Mouse (Mus musculus) skeletal muscle tissue, adult 2 months (tissue): Measurements from ENCODE around the gene Tmcc3.

Experiments used
- DNase-seq: peaks from one replicate; pipeline ENCODE4 v3.0.0-alpha.2; 2012; ENCODE audit warnings: low read depth, low spot score

The Tmcc3 gene

DNA sequence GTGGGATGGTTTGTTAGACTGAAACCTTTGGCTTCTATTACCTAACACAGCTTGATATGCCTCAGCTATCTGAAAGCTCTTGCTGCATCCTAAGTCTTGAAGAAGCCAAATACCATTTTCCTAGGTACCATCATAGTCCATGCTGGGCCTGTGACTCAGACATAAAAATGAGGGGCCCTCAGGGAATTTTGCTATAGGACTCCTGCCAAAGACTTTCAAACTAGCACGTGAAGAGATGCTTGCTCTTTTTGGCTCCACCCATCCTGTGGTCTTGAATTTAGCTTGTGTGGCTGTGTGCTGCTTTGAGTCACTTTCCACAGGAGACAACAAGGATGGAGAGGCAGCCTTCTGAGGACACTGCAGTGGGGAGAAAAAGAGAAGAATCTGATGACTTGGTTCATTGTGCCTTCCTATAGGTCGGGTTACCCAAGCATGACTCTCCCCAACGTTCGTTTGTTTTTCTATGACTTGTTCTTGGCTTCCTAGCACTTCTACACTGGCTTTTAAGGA is 319.1 kb downstream of the Tmcc3 start:
- DNase-seq = no peak

DNA sequence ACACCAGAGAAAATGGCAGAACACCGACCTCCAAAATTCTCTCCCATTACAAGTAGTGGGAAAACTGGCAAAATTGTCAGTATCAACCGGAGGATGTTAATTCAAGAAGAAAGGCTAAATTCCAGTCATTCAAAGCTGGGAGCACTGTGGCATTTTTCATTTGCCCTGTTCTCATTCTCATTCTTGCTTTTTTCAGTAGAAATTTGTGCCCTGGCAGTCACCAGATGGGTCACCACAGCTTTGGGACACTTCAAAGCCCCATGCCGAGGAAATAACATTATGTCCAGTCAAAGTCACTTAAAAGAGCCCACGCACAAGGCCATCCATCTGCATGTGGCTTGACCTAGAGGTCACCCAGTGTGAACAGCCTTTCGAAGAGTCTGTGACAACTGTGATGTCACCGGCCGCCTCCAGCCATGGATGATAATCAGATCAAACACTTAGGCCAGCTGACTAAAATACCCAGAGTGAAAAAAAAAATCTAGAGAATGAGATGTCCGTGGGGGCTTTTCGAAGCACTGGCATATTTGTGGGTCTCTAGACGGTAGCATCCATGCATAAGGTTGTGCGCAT is 319.9 kb downstream of the Tmcc3 start:
- no peak for DNase-seq

DNA sequence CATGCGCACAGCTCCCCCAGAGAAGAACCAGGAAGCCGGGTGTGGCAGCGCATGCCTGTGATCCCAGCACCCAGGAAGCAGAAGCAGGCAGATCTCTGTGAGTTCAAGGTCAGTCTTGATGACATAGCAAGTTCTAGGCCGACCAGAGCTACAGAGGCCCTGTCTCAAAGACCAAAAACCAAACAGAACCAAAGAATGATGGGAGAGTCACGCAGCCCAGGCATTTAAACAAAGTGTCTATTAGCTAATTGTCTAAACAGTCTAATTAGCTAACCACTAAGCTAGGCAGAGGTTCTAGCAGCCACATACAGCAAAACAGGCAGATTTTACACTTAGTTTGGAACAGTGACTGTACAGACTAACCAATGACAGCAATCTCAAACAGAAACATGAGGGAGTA is 320.5 kb downstream of the Tmcc3 start:
- no peak for DNase-seq

DNA sequence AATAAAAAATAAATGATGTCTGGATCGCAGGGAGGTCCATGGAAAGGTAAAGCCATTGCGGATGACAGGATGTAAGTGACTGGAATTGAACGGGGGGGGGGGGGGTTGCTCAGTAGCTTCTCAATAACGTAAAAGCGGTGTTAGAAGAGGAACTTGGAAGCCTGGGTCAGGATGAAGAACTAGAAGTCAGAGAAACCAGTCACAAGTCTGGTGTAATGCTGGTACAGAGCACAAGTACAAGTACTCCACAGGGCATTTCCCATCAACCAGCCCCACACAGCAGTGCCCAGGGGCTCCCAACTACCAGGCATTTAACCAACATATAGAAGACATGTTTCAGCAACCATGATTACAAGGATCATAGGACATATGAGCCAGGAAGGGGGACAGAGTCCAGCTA is 326.9 kb downstream of the Tmcc3 start:
- no peak for DNase-seq

DNA sequence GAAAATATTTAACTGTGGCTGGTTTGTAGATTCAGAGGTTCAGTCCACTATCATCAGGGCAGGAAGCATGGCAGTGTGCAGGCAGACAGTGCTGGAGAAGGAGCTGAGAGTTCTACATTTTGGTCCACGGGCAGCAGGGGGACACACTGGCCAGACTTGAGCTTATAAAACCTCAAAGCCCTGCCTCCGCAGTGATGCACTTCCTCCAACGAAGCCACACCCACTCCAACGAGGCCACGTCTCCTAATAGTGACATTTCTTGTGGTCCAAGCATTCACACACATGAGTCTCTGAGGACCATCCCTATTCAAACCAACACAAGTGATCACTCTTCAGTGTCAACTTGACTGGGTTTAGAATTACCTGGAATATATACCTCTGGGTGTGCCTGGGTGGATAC is 327.5 kb downstream of the Tmcc3 start:
- no peak for DNase-seq

DNA sequence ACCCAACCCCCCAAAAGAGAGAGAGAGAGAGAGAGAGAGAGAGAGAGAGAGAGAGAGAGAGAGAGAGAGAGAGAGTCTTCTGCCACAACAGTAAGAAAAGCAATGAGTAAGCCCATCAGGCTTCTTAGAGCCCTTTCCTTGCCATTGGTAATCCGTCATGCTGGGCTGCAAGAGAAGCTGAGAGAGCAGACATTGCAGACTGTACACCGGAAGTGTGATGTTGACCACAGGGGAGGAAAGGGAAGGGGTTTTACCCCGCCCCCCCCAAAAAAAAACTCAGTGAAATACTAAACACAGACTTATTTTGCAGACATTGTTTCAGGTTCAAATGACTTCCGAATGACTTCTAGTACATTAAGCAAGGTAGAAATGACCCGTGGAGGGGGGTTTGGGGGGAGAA is 328.3 kb downstream of the Tmcc3 start:
- no peak for DNase-seq
